Mouse (Mus musculus) G1E (cell line): ENCODE measurements around the gene Tmem159. TPM values are rescaled to one million over a fixed set of nuclear protein-coding genes. Genes with fewer than 3 reads are reported as not detected.

ENCODE experiments used
- ATAC-seq: 2 replicates; pipeline ENCODE4 v1.8.0; 2016; ENCODE audit warnings: mild to moderate bottlenecking; ENCODE audit not compliant: insufficient number of reproducible peaks, poor library complexity, low FRiP score, severe bottlenecking; ENCODE audit errors: extremely low read depth
- DNase-seq: peaks from one replicate; pipeline ENCODE4 v3.0.0; 2012; ENCODE audit warnings: low spot score
- H3K27me3 ChIP-seq: 2 replicates; pipeline ENCODE4 v1.6.1; 2012; ENCODE audit warnings: mild to moderate bottlenecking, low read length, inconsistent platforms; ENCODE audit not compliant: insufficient read depth
- H3K36me3 ChIP-seq: replicated peaks from 2 replicates; pipeline ENCODE3; 2012; ENCODE audit warnings: mild to moderate bottlenecking, inconsistent platforms
- H3K4me1 ChIP-seq: 2 replicates; pipeline ENCODE4 v1.6.1; 2012; ENCODE audit warnings: low read depth, low read length, inconsistent platforms, mixed read lengths; ENCODE audit not compliant: insufficient read depth
- H3K4me3 ChIP-seq: 2 replicates; pipeline ENCODE4 v1.5.1; 2012; ENCODE audit warnings: low read depth, mild to moderate bottlenecking, inconsistent platforms, low read length, moderate library complexity, mixed read lengths
- H3K9me3 ChIP-seq: replicated peaks from 2 replicates; pipeline ENCODE4 v1.6.1; 2012; ENCODE audit warnings: inconsistent platforms
- CTCF ChIP-seq: IDR thresholded peaks from 2 replicates; pipeline ENCODE4 v1.5.1; 2012; ENCODE audit warnings: low read depth, low read length, inconsistent platforms, mixed read lengths
- GATA1 ChIP-seq: IDR thresholded peaks from 2 replicates; pipeline ENCODE4 v1.6.1; 2012; ENCODE audit warnings: borderline replicate concordance, low read length, inconsistent platforms, mixed read lengths
- GATA2 ChIP-seq: IDR thresholded peaks from 2 replicates; pipeline ENCODE4 v1.6.1; 2012; ENCODE audit warnings: low read depth, low read length, inconsistent platforms, borderline replicate concordance
- POLR2AphosphoS5 ChIP-seq: IDR thresholded peaks from 2 replicates; pipeline ENCODE4 v1.6.1; 2012; ENCODE audit warnings: low read depth, low read length, inconsistent platforms; ENCODE audit not compliant: insufficient replicate concordance
- TAL1 ChIP-seq: conservative IDR thresholded peaks from 2 replicates; pipeline ENCODE4 v1.6.1; 2012; ENCODE audit warnings: low read depth, low read length, inconsistent platforms, mixed read lengths
- polyA plus RNA-seq: library from polyadenylated mRNA; stranded (reverse); fragments of >175 nt; gene quantifications from 2 replicates; pipeline ENCODE4 v1.2.3, GENCODE M21; 2012
- total RNA-seq, 2 experiments: library from RNA; stranded (forward) in 1 of 2; stranded (reverse) in 1 of 2; fragments of 200-1000 nt in 1 of 2; fragments of >200 nt in 1 of 2; fragmentation: Nextera tagmentation in 1 of 2; gene quantifications; 2 replicates each; pipeline ENCODE4 v1.2.3; 2014 to 2017

Tmem159 gene
- total and polyA plus RNA-seq, 3 experiments = not detected

GRCm38 (mm10) chr7:120106356-120106755 is 4.2 kb downstream of the Tmem159 start:
- Histone ChIP-seq H3K4me1 (peaks cover 3% of the 10 kb centered on the region), H3K9me3 (no peaks in the 10 kb centered on the region), H3K36me3 (no peaks in the 10 kb centered on the region), H3K4me3 (no peak overlapping the region), H3K27me3 (peaks cover 3% of the 10 kb centered on the region; the same call in 1 of the 2 replicates)
- no peak for ATAC-seq
- no peak for DNase-seq
- TF ChIP-seq TAL1 (no peak), POLR2AphosphoS5 (no peak)

- no peaks in the 10 kb centered on the region for H3K36me3 ChIP-seq
Measured at GRCm38 (mm10) chr7:120109676-120110075, 7.5 kb downstream of the Tmem159 start.

DNA sequence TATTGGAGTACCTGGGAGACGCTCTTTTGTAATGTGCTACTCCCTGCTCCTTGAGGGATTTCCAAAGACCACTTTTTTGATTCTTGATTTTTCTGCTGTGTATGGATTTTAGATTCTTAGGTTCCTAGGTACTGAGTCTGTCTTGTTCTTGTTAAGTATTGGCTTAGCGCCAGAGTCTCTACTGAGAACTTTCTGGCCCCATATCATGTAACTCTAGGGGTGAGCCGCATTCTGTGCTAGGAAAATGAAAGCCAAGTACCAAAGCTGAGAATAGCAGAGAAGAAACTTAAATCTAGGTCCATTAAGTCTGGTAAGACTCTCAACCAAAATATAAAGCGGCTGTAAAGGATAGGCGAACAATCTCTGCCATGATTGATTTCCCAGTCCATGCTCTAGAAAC is 14.8 kb downstream of the Tmem159 start:
- ATAC-seq (no peak), DNase-seq (no peak)
- TF ChIP-seq POLR2AphosphoS5 (no peak), GATA1 (no peak), CTCF (no peak), TAL1 (no peak), GATA2 (no peak)
- Histone ChIP-seq H3K4me3 (no peak overlapping the region), H3K9me3 (no peaks in the 10 kb centered on the region), H3K36me3 (no peaks in the 10 kb centered on the region), H3K4me1 (no peaks in the 10 kb centered on the region), H3K27me3 (peaks cover 3% of the 10 kb centered on the region; the same call in 1 of the 2 replicates)

More at GRCm38 (mm10) chr7:120109676-120110075, 7.5 kb downstream of the Tmem159 start:
- Histone ChIP-seq H3K27me3 (no peaks in the 10 kb centered on the region), H3K9me3 (no peaks in the 10 kb centered on the region), H3K4me1 (no peaks in the 10 kb centered on the region), H3K4me3 (no peak overlapping the region)
- DNase-seq (no peak), ATAC-seq (no peak)
- TF ChIP-seq CTCF (no peak), GATA1 (no peak), GATA2 (no peak), POLR2AphosphoS5 (no peak), TAL1 (no peak)

DNA sequence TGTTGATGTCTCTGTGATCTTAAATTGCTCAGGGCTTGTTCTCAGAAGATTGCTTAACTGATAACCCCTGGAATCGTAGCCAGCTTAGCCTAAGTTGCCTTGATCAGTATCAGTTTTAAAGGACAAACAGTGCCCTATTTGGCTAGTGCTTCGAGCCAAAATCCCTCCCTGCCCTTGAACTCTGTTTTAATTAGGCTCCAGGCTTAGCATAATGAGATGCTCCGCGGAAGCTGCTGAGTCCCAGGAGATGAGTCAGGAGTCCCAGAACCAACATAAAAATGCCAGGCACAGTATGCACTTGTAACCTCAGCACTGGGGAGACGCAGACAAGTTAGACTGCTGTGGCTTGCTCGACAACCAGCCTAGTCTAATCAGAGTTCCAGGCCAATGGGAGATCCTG is 15.4 kb downstream of the Tmem159 start:
- Histone ChIP-seq H3K4me1 (no peaks in the 10 kb centered on the region), H3K9me3 (no peaks in the 10 kb centered on the region), H3K27me3 (peaks cover 3% of the 10 kb centered on the region; the same call in 1 of the 2 replicates), H3K4me3 (no peak overlapping the region), H3K36me3 (no peaks in the 10 kb centered on the region)
- no peak for ATAC-seq
- no peak for DNase-seq
- TF ChIP-seq TAL1 (no peak), GATA2 (no peak), CTCF (no peak), GATA1 (no peak), POLR2AphosphoS5 (no peak)

DNA sequence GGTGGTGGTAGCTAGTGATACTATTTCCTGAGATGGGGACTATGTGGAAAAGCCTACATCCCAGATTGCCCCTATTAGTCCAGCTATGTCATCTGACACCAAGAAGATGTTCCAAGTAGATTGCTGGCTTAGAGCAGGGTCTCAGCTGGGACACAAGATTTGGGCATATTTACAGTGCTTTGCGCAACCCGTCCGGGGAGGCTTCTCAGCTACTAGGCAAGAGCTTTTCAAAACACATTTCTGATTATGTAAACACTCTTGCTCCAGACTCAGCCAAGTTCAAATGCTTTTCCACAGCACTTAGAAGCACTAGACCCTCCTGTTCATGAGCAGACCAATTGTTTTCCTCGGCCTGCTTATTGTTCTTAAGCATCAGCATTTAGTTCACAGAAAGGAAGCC is 21.6 kb downstream of the Tmem159 start:
- DNase-seq (no peak), ATAC-seq (no peak)
- no peaks in the 10 kb centered on the region for H3K36me3 ChIP-seq
- no peak for TF ChIP-seq GATA2
- no peak for TF ChIP-seq CTCF
- no peak for TF ChIP-seq TAL1
- TF ChIP-seq POLR2AphosphoS5 = no peak
- no peak for TF ChIP-seq GATA1
- H3K4me1 ChIP-seq = no peaks in the 10 kb centered on the region
- H3K9me3 ChIP-seq = no peaks in the 10 kb centered on the region
- H3K27me3 ChIP-seq = peaks cover 3% of the 10 kb centered on the region; the same call in 1 of the 2 replicates
- H3K4me3 ChIP-seq = no peak overlapping the region

DNA sequence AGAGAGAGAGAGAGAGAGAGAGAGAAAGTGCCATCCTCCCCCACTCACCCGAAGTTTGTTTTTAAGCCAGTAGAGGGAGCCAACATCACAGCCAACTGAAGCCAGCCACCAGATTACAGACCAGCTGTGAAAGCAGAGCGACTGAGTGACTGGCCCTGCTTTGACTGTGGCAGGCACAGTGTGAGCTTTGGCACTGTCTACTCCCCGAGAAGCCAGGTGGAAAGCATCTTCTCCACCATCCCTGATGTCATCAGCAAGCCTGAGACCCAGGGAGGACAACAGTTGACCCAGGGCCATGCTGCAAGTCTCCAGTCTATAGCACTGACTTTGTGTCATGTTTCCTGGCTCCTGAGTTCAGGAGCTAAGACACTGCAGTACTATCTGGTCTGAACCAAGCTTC is 22.7 kb downstream of the Tmem159 start:
- Histone ChIP-seq H3K9me3 (no peaks in the 10 kb centered on the region), H3K27me3 (peaks cover 3% of the 10 kb centered on the region; the same call in 1 of the 2 replicates), H3K4me1 (no peaks in the 10 kb centered on the region), H3K36me3 (no peaks in the 10 kb centered on the region), H3K4me3 (no peak overlapping the region)
- DNase-seq = no peak
- TF ChIP-seq GATA1 = no peak
- TF ChIP-seq GATA2 = no peak
- TF ChIP-seq TAL1 = no peak
- TF ChIP-seq CTCF = no peak
- no peak for TF ChIP-seq POLR2AphosphoS5
- ATAC-seq = 0 out of 2 replicates have a peak, but pooled peaks have one; percentile 8

- no peaks in the 10 kb centered on the region for H3K4me1 ChIP-seq
- H3K27me3 ChIP-seq = no peaks in the 10 kb centered on the region
- no peaks in the 10 kb centered on the region for H3K9me3 ChIP-seq
- TF ChIP-seq GATA1 (no peak), GATA2 (no peak), TAL1 (no peak), POLR2AphosphoS5 (no peak), CTCF (no peak)
- no peaks in the 10 kb centered on the region for H3K36me3 ChIP-seq
- no peak for DNase-seq
- no peak for ATAC-seq
- H3K4me3 ChIP-seq = no peak overlapping the region
Measured at GRCm38 (mm10) chr7:120126976-120127685, 25.0 kb downstream of the Tmem159 start.
